Mouse (Mus musculus) ES-E14 (cell line): Measurements from ENCODE around the gene Gm6169.
"Not testable (repeated sequence)": the region's sequence is repeated elsewhere in the genome, so short reads cannot be mapped to it uniquely, and the experiment has no call there.

Experiments
- CHD2 ChIP-seq: IDR thresholded peaks from 2 replicates; pipeline ENCODE4 v1.6.1; 2014; ENCODE audit warnings: mild to moderate bottlenecking, low read depth, low read length, inconsistent platforms
- MAFK ChIP-seq: IDR thresholded peaks from 2 replicates; pipeline ENCODE4 v1.6.1; 2014; ENCODE audit warnings: mild to moderate bottlenecking, low read depth, low read length, inconsistent platforms; ENCODE audit not compliant: insufficient read depth
- ZC3H11A ChIP-seq: IDR thresholded peaks from 2 replicates; pipeline ENCODE4 v1.6.1; 2012; ENCODE audit warnings: low read depth, mild to moderate bottlenecking, inconsistent platforms, low read length, borderline replicate concordance

GRCm38 (mm10) chr13:97138404-97138931 is 39.4 kb upstream of the Gm6169 start:
- not testable (repeated sequence) for TF ChIP-seq ZC3H11A, CHD2, MAFK
